Mouse (Mus musculus): ENCODE results near the gene Ikzf4.

Gene Ikzf4

GRCm38 (mm10) chr10:128606483-128606882 is 39.3 kb downstream of the Ikzf4 start:
- DNase-seq = no peak

- DNase-seq = no peak
Measured at GRCm38 (mm10) chr10:128602470-128603128, 43.2 kb downstream of the Ikzf4 start.

- DNase-seq = no peak
Measured at GRCm38 (mm10) chr10:128601499-128601898, 44.3 kb downstream of the Ikzf4 start.

- no peak for DNase-seq
Measured at GRCm38 (mm10) chr10:128598476-128598875, 47.3 kb downstream of the Ikzf4 start.

- DNase-seq = no peak
Measured at GRCm38 (mm10) chr10:128592797-128593196, 53.0 kb downstream of the Ikzf4 start.

- no peak for DNase-seq
Measured at GRCm38 (mm10) chr10:128591436-128591835, 54.4 kb downstream of the Ikzf4 start.

GRCm38 (mm10) chr10:128590193-128590690 is 55.5 kb downstream of the Ikzf4 start:
- peak; percentile 71 for DNase-seq

GRCm38 (mm10) chr10:128589464-128590192 is 56.2 kb downstream of the Ikzf4 start, which contains the start of gene Erbb3:
TSS of gene Erbb3 (minus strand) at chr10:128589652.
- DNase-seq = peak; percentile 70

GRCm38 (mm10) chr10:128588775-128589463 is 56.9 kb downstream of the Ikzf4 start:
- DNase-seq = peak; percentile 34

GRCm38 (mm10) chr10:128588136-128588535 is 57.7 kb downstream of the Ikzf4 start:
- peak; percentile 19 for DNase-seq

- no peak for DNase-seq
Measured at GRCm38 (mm10) chr10:128587697-128588096, 58.1 kb downstream of the Ikzf4 start.

- no peak for DNase-seq
Measured at GRCm38 (mm10) chr10:128587120-128587519, 58.7 kb downstream of the Ikzf4 start.

GRCm38 (mm10) chr10:128586546-128586945 is 59.2 kb downstream of the Ikzf4 start:
- no peak for DNase-seq

GRCm38 (mm10) chr10:128584386-128584785 is 61.4 kb downstream of the Ikzf4 start:
- peak; percentile 77 for DNase-seq

GRCm38 (mm10) chr10:128583644-128584043 is 62.1 kb downstream of the Ikzf4 start:
- peak; percentile 83 for DNase-seq

All from lung, postnatal 10 days (tissue).